Mouse (Mus musculus) cerebellum, adult 2 months (tissue): ENCODE results near the gene Slc6a6.

ENCODE experiments used
- CTCF ChIP-seq: fragments of 200-500 bp; IDR thresholded peaks from 2 replicates; pipeline ENCODE4 v1.5.1; 2011; ENCODE audit warnings: low read depth, mild to moderate bottlenecking, control low read depth, low read length, moderate library complexity, borderline replicate concordance; ENCODE audit not compliant: insufficient read depth
- POLR2A ChIP-seq: fragments of 200-500 bp; IDR thresholded peaks from 2 replicates; pipeline ENCODE4 v1.6.1; 2011; ENCODE audit warnings: low read length, control low read depth, borderline replicate concordance; ENCODE audit not compliant: insufficient read depth

DNA sequence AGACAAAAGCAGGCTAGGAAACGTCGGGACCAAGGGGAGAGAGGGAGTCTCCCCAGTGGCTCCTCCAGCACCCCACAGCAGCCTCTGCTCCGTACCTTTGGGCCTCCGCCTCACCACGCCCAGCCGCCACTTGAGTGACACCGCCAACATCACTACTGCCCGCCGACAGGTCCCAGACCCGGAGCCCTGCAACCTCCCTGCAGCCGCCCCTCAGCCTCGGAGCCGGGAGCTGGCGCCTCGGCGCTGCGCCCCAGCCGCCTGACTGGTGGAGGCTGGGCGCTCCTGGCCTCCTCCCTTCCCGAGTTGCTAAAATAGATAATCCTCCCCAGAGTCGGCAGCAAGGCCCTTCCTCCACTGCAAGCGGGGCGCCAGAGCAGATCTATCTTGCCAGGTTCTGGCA is 123.3 kb downstream of the Slc6a6 start:
- TF ChIP-seq CTCF (no peak), POLR2A (no peak)
